Mouse (Mus musculus) CH12F3 (cell line): ENCODE results near the gene Arhgap24.

ENCODE experiments used
- in situ Hi-C: fragments of 300-500 bp; cut with MboI; formaldehyde crosslinking; loops from 2 replicates; pipeline ENCODE4 v1.14.3; 2020; ENCODE audit warnings: low sequenced_read_pairs

The Arhgap24 gene

GRCm38 (mm10) chr5:102481215-102482211, at the start of gene Arhgap24:
Gene Arhgap24, plus strand, starts transcription at chr5:102481391.
- in situ Hi-C loops, result no loop called here

GRCm38 (mm10) chr5:102434182-102434581, 47.0 kb upstream of the Arhgap24 start:
- in situ Hi-C loops, result no loop called here

GRCm38 (mm10) chr5:102436581-102436980, 44.6 kb upstream of the Arhgap24 start:
- in situ Hi-C loops, result no loop called here

- in situ Hi-C loops, result no loop called here
These were observed 41.9 kb upstream of the Arhgap24 start for GRCm38 (mm10) chr5:102439119-102439877.

GRCm38 (mm10) chr5:102447436-102447835, 33.8 kb upstream of the Arhgap24 start:
- in situ Hi-C loops, result no loop called here

- in situ Hi-C loops, result no loop called here
These were observed 30.3 kb upstream of the Arhgap24 start for GRCm38 (mm10) chr5:102450897-102451296.

- in situ Hi-C loops, result no loop called here
These were observed 29.0 kb upstream of the Arhgap24 start for GRCm38 (mm10) chr5:102452079-102452797.

GRCm38 (mm10) chr5:102453324-102453723, 27.9 kb upstream of the Arhgap24 start:
- in situ Hi-C loops, result no loop called here

- in situ Hi-C loops, result no loop called here
These were observed 25.9 kb upstream of the Arhgap24 start for GRCm38 (mm10) chr5:102455247-102455646.

- in situ Hi-C loops, result no loop called here
These were observed 20.6 kb upstream of the Arhgap24 start for GRCm38 (mm10) chr5:102460452-102461197.

GRCm38 (mm10) chr5:102462948-102463347, 18.2 kb upstream of the Arhgap24 start:
- in situ Hi-C loops, result no loop called here

- in situ Hi-C loops, result no loop called here
These were observed 15.8 kb upstream of the Arhgap24 start for GRCm38 (mm10) chr5:102465372-102465771.

GRCm38 (mm10) chr5:102468292-102468691, 12.9 kb upstream of the Arhgap24 start:
- in situ Hi-C loops, result no loop called here

- in situ Hi-C loops, result no loop called here
These were observed 10.9 kb upstream of the Arhgap24 start for GRCm38 (mm10) chr5:102470284-102470683.

- in situ Hi-C loops, result no loop called here
These were observed 3.1 kb upstream of the Arhgap24 start for GRCm38 (mm10) chr5:102478076-102478475.

GRCm38 (mm10) chr5:102483285-102483975, 2.2 kb downstream of the Arhgap24 start:
- in situ Hi-C loops, result no loop called here

- in situ Hi-C loops, result no loop called here
These were observed 10.4 kb downstream of the Arhgap24 start for GRCm38 (mm10) chr5:102491554-102491953.

- in situ Hi-C loops, result no loop called here
These were observed 11.0 kb downstream of the Arhgap24 start for GRCm38 (mm10) chr5:102492152-102492551.

GRCm38 (mm10) chr5:102494827-102495226, 13.6 kb downstream of the Arhgap24 start:
- in situ Hi-C loops, result no loop called here

GRCm38 (mm10) chr5:102497205-102497604, 16.0 kb downstream of the Arhgap24 start:
- in situ Hi-C loops, result no loop called here
